Mouse (Mus musculus) spleen, postnatal 10 days (tissue): ENCODE results near the gene Sergef.
A peak's percentile ranks its signal among the peaks of the same experiment; 100 is the strongest.

Experiments used
- DNase-seq, 2 experiments: peaks; one replicate each; pipeline ENCODE4 v3.0.0; 2021 to 2022; ENCODE audit warnings: low spot score in 2 of 2

Sergef gene

DNA sequence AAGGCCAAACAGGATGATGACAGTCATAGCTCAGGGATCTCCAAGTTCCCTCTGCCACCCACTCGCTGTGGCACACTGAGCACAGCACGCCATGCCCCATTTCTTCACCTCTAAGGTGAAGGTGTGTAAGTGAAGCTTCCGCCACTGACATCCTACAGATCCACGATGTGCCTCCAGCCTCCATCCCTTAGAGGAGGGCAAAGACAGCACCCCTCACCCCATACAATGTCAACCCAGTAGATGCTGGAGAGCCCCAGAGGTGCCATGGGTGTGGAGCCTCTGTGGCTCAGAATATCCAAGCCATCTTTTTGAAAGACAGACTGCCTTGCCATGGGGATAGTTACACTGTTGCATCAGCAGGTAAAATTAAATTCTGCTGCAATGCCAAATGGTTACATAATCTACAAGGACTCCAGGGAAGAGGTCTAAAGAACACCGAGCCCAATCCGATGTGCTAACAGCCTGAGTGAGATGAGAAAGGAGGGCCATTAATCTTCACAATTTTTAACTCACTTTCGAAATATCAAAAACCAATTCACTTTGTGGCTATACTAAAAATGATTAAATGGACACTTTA lies 23.1 kb downstream of the Sergef start:
- no peak for DNase-seq

DNA sequence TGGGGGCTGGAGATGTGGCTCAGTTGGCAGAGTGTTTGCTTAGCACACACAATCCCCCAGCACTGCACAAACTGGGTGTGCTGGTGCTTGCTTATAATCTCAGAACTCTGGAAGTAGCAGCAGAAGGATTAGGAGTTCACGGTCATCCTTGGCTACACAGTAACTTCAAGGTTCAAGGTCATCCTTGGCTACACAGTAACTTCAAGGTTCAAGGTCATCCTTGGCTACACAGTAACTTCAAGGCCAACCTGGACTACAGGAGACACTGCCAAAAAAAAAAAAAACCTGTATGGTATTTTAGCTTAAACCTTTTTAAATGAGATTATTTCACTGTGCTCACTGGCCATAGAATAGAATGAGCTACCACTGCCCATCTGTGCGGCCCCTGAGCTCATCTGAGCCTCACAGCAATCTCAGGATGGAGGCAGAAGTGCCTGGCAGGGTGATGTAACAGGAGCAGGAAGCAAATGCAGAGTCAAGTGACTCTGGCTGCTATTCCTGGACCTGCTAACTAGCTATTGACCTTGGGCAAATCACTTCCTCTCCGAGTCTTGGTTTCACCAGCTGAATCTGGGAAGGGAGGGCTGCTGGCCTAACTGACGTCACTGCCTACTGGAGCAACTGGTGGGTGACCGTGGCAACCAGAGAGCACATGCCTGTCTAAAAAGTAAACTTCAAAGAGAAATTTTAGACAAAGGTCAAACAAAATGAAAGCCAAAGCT lies 24.2 kb downstream of the Sergef start:
- no peak for DNase-seq

DNA sequence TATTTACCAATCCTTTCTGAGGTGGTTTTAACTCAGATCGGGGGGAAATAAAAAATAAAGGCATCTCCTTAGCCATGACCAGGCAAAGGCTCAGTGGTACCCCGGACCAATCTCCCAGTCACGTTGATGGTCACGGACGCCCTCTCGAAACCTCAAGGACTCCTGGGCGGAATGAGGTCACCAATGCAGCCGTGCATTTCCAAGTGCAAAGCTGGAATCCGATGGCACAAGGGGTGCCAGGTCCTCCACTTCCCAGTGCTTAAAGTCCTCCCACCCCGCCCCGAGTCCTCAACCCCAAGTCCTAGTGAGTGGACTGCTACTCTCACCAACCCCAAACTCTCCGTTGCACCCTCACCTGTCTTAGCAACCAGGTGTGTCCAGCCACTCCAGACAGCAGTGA lies 25.3 kb downstream of the Sergef start:
- DNase-seq, result no peak

DNA sequence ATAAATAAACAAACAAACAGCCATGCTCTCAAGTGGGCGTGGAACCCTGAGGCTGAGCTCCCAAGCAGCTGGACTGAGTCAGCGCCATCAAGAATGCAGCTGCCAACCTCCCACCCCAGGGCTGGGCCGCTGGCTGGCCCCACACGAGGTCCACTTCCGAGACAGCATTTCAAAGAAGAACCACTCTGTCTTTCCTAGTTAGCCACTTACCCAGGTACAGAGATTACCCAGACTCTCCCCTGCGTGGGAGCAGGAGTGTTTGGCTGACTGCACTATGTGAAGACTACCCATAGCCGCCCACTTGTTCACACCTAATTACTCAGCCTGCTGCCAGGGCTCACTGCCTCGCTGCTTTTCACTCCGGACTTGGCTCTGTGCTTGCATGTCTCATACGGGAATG lies 26.5 kb downstream of the Sergef start:
- no peak for DNase-seq

DNA sequence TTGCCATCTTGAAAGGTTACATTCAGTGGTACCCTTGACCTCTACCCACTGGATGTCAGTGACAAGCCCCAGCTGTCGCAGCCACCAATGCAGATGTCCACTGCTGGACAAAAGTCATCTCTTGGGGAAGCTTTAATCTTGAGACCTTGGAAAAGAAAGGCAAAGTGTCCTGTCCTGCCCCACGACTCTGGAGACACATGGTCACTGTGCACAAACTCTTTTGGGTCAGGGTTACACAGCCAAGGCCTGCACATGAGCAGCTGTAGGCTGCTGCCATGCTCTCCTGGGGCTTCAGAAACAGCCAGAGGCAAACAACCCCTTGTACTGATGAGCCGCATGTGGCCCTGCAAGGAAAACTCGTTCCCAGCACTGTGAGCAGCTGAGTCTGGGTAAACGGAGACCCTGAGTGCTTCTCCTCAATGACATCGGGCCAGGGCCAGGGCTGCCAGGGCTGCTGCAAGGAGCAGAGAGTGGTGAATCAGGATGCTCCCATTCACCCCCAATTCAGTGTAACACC lies 27.1 kb downstream of the Sergef start:
- no peak for DNase-seq

DNA sequence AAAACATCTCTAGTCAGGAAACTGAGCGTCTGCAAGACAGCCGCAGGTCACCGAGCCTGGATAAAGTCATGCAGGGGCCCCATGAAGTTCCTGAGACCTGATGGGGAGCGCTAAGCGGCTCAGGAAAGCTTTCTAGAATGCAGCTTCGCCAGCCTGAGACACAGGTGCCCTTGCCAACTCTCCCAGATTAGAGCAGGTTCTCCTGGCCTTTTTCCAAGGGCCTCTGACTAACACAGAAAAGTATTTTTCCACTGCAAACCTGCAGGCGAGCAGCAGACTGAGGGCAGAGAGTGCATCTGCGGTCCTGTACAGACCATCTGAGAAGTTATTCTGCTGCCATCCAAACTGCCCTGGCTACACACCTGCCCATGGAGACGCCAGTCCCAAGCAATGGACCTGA lies 27.6 kb downstream of the Sergef start:
- no peak for DNase-seq

DNA sequence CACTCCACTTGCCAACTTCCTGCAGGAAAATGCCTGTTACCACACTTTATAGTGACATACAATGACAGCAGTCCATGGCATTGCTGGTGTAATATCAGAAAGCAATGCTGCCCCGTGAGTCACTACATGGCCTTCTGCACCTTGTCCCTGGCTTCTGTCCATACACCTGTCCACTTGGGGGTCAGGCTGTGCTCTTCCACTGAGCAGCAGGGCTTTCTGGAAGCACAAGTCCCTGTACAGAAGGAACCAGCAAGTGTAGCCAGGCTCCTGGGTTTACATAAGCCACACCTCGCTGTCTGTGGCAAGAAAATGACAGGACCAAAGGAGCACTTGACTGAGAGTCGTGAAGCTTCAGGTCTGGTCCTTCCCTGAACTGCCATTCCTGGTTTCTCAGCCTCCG lies 30.3 kb downstream of the Sergef start:
- no peak for DNase-seq

DNA sequence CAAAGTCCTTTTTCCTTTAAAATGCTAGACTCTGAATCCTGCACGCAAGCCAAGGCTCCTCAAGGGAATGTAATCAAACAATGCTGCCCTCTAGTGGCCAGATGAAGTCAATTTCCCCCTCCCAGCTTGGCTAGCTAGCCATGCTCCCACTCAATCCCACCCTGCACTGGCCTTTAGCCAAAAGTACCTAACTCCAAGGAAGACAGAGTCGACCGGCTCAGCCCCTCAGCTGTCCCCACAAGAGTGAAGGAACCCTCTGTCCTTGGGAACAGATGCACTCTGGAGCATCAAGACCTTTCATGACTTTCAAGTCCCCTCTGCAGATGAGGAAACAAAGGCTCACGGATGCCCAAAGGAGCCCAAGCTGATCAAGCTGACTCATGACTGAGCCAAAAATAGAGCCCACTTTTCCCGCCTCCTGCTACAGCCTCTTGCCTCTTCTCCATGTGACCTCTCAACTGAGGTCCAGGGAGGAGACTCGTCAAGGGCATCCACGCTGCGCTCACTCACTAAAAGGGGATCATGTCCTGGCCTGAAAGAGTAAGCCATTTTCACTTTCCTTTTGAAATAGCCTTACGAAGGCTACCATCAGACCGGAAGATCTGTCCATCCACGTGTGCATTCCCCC lies 32.1 kb downstream of the Sergef start:
- DNase-seq, result peak; percentile 24 to 47

DNA sequence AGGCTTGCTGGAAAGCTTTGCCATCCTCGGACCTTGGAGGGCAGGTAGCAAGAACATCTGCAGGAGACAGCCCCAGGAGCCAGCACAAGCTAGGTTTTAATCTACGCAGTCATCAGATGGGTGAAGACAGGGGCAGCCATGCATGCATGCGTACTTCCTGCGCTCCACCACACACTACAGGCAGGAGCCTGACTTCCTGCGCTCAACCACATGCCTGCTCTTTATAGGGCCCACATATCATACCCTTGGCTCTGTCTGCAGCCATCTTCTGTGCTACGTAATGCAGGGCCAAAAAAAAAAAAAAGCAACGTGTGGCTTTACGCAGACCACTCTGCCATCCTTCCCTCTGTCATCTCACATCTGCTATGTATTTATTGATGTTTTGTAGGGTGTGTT lies 32.6 kb downstream of the Sergef start:
- DNase-seq, result peak; percentile 8 to 61

DNA sequence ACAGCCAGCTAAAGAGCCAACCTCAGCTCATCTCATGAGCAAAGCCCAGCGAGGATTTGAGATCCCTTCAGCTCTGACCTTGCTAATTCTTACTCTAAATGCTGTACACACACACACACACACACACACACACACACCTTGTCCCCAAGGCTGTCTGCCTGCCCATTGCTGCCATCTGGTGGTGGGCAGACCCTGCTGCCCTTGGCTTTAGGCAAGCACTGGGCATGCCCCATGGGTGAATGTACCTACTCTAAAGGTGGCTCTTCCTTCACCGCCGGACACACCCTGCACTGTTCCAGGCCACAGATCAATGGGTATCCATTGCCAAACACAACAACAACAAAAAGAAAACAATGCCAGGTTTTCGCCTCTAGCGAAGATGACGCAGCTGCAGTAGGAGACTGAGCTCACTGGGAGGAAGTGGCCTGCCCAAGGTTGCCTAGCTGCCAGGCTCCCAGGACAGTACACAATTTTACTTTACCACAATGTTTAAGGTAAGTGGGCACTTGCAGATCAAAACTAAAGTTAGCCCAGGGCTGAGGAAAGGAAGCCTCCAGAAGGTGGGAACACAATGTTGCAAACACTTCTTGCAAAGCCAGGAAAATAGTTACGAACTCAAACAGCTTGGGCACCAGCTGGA lies 33.1 kb downstream of the Sergef start:
- peak; percentile 54 to 84 for DNase-seq

DNA sequence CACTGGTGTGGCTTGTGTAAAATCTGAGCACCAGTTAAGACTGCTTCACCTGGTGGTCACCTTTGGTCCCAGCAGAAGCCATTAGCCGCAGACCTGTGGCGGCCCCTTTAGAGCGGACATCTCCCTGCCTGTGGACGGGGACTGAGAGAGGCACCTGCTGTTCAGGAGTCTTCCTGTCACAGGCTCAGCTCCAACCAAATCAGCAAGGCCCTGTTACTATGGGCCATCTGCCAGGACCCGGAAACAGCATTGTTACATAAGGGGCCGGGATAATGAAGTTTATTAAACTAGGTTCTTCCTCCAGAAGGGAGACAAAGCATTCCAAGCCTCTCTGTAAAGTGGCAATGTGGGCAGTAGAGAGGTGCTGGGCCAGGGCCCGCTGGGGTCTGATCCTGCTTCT lies 36.6 kb downstream of the Sergef start:
- DNase-seq, result no peak

DNA sequence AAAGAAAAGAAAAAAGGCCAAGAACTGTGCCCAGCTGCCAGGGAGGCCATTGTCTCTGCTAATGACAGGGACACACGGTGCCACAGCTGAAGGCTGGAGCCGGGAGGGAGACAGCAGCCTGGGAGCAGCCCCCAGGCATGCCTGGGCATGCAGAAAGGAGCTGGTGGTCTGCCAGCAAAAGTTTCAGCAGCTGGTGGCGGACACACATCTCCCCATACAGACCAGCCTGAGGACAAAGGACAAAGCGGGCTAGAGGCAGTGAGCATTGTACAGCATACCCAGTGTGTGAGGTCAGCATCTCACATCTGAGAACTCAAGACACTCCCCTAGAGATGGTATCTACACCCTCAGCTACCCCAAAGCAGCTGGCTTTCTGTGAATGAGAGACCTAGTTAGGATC lies 37.5 kb downstream of the Sergef start:
- DNase-seq, result no peak

DNA sequence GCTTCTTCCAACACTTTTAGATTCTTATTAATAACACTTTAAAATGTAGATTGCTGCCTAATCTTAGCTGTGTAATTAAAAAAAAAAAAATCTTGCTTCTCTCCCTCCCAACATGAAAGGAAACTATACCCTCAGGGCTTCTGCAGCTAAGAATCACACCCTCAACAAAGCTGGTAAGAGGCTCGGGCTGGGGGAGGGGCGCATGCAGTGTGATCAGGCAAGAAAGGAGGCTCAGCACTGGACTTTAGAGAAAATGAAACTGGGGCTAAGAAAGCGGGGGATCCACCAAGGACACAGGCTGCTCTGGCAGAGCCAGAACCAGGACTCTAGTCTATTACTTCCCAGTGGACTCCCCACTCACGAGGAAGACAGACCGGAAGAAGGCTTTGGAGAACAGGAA lies 38.5 kb downstream of the Sergef start:
- DNase-seq, result no peak

DNA sequence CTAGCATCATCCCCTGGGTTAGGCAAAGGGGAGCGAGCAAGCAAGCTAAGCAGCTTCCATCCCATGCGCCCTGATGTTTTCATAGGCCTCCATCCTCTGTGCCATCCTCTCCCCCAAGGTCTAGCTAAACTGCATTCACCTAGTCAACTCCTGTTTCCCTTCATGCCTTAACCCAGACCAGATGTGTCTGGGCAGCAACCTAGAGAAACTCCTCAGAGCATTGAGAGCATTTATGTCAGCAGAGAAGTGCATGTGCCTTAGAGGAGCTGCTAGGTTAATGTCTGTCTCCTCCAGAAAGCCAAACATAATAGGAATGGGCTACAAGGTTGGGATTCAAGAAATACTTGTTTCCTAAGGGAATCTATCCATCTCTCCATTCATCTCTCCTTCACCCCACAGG lies 42.6 kb downstream of the Sergef start:
- DNase-seq, result no peak

DNA sequence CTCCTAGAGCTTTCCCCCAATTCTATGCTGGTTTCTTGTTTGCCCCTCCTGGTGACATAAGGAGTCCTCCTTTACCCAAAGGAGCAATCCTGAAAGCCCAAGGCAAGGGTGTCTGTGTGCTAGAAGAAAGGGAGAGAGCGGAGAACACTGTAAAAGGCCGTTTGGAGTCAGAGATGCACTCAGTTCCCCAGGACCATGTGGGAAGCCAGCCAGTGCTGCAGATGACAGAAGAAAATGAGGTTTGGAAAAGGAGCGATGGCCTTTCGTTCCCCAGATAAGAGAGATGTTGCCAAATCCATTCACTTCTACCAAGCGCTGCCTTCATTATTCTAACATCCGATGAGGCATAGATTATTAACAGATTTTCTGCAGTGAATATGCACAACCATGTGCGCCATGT lies 48.1 kb downstream of the Sergef start:
- DNase-seq, result no peak

DNA sequence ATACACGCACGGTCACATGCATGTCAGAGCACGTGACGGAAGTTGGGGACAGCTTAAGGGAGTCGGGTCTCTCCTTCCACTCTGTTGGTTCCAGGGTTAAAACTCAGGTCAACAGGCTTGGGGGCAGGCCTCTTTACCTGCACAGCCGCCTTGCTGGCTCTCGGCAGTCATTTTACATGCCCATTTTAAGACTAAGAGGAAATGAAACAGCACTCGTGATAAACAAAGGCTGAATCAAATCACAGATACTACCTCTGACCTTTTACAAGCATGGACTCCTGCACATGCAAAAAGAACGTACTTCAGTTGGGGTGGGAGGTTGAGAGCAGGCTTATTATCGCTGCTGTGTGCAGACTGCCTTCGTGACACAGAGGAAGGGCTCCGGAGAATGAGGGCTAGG lies 50.4 kb downstream of the Sergef start:
- no peak for DNase-seq

DNA sequence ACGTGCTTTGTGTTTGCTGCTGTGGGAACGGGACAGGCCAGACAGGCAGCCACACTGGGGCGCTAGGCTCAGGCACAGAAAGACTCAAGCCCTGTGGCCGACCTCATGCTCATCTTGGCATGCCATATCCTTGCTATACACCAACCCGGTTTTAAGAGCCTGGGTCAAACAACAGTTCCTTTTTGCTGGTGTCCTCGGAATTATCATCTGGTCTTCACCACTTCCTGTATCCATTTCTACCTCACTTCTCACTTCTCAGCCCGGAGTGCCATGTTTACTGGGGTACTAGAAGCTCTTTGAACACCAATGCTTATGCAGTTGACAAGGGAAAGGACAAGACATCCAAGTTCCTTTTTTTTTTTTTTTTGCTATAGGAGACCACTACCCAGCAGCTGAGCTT lies 51.6 kb downstream of the Sergef start:
- DNase-seq, result no peak

DNA sequence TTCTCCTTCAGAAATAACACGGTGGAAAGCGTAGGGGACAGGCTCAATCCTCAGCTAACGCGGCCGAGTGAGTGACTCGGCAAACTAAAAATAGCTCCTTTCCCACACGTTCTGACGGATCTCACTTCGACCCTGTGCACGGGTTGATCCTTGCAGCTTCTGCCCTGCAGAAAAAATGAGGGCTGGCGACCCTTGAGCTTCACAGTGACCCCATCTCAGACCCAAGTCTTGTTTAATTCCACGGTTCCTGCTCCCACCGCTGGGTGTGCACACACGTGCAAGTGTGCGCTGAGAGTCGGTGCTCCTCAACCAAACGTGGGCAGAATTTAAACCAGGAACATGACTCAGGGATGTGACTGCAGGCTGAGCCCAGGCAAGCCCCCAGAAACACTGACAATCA lies 52.1 kb downstream of the Sergef start:
- no peak for DNase-seq

DNA sequence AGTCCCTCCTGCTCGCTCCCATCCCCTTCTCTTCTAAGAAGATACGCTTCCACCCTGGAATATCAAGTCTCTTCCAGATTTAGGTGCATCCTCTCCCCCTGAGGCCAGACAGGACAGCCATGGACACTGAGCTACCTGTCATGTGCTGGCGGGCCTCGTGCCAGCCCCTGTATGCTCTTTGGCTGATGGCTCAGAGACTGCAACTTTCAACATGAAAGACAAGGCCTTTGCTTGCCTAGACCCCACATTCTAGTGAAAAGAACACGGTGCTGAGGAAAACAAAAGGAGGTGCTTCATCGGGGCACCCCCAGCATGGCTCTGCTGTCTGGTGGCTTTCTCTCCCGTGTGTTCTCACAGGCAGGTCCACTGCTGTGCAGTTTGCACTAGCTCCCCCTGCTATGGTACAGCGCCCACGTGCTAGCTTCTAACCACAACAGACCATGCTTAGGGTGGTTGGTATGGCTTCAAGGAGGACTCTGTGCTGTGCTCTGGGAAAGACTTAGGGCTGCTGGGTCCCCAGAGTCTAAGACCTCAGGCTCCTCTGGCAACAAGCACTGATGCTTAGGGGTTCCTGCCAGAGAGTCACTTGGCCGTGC lies 52.9 kb downstream of the Sergef start:
- DNase-seq, result no peak

DNA sequence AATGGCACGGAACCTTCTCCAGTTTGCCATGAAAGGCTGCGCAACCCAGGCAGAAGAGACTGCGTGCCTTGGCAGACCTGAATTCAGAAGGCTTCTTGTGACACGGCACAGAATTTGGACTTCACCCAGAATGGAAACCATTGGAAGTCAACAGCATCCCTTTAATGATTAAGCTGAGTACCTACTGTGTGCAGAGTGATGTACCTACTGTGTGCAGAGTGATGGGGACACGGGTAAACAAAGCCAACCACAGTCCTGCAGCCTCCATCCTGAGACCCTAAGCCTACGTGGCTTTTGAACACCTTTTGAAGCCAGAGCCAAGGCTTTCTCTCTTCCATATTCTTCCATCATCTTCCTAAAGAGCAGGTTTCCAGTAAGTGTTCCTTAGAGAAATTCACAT lies 56.9 kb downstream of the Sergef start:
- no peak for DNase-seq

DNA sequence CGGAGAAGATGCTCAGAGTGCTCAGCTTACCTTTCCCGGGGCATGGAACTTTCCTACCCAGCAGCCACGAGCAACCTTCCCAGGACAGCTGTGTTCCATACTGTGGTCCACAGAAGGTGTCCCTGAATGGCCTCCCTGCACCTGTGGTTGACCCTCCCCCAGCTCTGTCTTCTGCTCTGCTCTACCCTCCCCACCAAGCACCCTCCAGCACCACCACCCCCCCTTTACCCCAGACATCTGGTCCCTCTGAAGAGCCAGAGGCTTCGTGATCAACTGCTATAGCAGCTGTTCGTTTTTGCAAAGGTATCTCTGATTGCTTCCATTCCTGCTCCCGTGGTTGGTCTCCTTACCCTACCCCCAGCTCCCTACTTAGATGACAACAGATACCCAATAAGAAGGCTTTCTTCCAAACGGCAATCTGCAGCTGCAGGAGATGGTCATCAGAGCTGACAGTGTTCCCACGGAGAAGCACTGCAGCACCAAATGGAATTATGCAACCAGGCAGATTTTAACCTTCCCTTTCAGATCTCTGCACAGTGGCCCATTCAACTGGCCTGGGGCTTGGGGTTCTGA lies 58.2 kb downstream of the Sergef start:
- DNase-seq, result no peak

DNA sequence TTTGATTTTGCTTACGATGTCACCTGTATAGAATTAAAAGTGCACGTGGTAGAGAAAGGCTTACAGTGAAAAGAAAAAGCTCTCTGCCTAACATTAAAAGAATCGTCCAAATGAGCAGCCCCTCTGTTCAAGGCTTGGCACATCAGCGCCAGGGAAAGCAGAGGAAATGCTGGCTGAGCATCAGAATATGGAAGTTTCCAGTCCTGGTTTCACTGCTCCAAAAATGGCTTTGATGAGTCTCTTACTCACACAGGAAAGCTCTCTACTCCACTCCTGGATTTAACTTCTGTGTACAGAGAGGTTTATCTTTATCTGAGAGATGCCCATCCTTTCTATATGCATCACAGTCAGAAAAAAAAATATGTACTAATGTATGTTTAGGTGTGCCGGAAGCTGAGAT lies 61.5 kb downstream of the Sergef start:
- DNase-seq, result no peak
